Mouse (Mus musculus) myocyte (in vitro differentiated cells): ENCODE results near the gene Prdm5.

Experiments used
- TCF12 ChIP-seq: IDR thresholded peaks from one replicate; pipeline ENCODE4 v1.6.1; 2011; ENCODE audit warnings: mild to moderate bottlenecking, control low read depth; ENCODE audit not compliant: poor library complexity, insufficient read depth, severe bottlenecking
- USF1 ChIP-seq: IDR thresholded peaks from one replicate; pipeline ENCODE4 v1.6.1; 2011; ENCODE audit warnings: low read depth, mild to moderate bottlenecking, control low read depth, moderate library complexity

DNA sequence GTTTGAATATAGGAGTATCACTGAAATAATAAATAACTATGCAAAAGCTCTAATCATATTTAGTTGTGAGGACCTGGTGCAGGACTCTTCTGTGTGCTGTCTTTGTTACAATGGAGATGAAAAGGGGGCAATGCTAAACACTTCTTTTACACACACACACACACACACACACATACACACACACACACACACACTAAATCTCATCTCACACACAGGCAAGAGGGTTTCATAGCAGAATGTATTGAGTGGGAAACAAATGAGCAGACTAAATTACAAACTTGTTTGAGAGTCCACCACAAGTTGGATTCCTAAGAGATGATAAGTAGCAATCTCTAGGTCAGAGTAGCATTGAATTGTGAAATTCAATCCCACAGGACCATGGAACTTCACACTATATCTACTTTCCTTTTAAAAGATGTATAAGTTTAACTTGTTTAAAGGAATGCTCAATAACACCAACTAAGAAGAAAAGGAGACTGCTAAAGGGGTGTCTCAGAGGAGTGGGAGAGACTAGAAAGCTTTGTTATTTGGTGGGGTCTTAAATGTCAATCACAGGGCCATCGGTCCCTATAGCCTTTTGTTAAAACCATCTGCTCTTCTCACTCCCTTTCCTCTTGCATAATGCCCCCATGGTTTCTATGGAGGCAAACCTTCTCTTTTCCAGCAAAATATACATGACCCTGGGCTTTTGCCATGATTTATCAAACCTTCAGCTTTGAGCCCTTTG lies 35.5 kb upstream of the Prdm5 start:
- TF ChIP-seq TCF12 (no peak), USF1 (no peak)
